Mouse (Mus musculus): ENCODE measurements around the gene Cdh4. TPM values are rescaled to one million over a fixed set of nuclear protein-coding genes. Genes with fewer than 3 reads are reported as not detected.
A peak's percentile ranks its signal among the peaks of the same experiment; 100 is the strongest.

Gene Cdh4
- polyA plus RNA-seq, 1 experiment from 2014 or later, result 3.2 TPM

- H3K27me3 ChIP-seq (ENCODE audit: control insufficient read depth, insufficient read depth, low read length), result no peaks in the 10 kb centered on the region
- no peak overlapping the region for H3K27ac ChIP-seq (replicated peaks; ENCODE audit: low read depth, low read length)
- H3K9ac ChIP-seq (ENCODE audit: low read length), result no peak overlapping the region
- no peaks in the 10 kb centered on the region for H3K36me3 ChIP-seq (ENCODE audit: control insufficient read depth, insufficient read depth, low read length)
- no peak for DNase-seq (ENCODE audit: low spot score)
- WGBS, result 88% methylated on average over 10 of the region's 10 CpGs
- no peaks in the 10 kb centered on the region for H3K9me3 ChIP-seq (ENCODE audit: control insufficient read depth, low read length)
- no peak overlapping the region for H3K4me3 ChIP-seq (ENCODE audit: low read depth, low read length)
- H3K4me1 ChIP-seq (ENCODE audit: control insufficient read depth, insufficient read depth, low read length), result no peaks in the 10 kb centered on the region
- no peak overlapping the region for H3K4me2 ChIP-seq (ENCODE audit: low read depth, severe bottlenecking)
- ATAC-seq (ENCODE audit: insufficient number of reproducible peaks, low FRiP score, low TSS enrichment, low read depth), result no peak
These were observed 39.1 kb downstream of the Cdh4 start for GRCm38 (mm10) chr2:179481363-179481762.

GRCm38 (mm10) chr2:179488526-179489139, 46.4 kb downstream of the Cdh4 start:
- Histone ChIP-seq H3K27me3 (ENCODE audit: control insufficient read depth, insufficient read depth, low read length) (no peaks in the 10 kb centered on the region), H3K4me2 (ENCODE audit: low read depth, severe bottlenecking) (no peak overlapping the region), H3K4me3 (ENCODE audit: low read depth, low read length) (no peak overlapping the region), H3K36me3 (ENCODE audit: control insufficient read depth, insufficient read depth, low read length) (no peaks in the 10 kb centered on the region), H3K4me1 (ENCODE audit: control insufficient read depth, insufficient read depth, low read length) (peaks cover 3% of the 10 kb centered on the region; the same call in 1 of the 2 replicates), H3K27ac (replicated peaks; ENCODE audit: low read depth, low read length) (no peak overlapping the region), H3K9me3 (ENCODE audit: control insufficient read depth, low read length) (no peaks in the 10 kb centered on the region), H3K9ac (ENCODE audit: low read length) (no peak overlapping the region)
- ATAC-seq (ENCODE audit: insufficient number of reproducible peaks, low FRiP score, low TSS enrichment, low read depth), result peak; percentile 24; the same call in 1 of the 2 replicates
- 71% methylated on average over 21 of the region's 21 CpGs for WGBS
- peak; percentile 25 for DNase-seq (ENCODE audit: low spot score)

GRCm38 (mm10) chr2:179491891-179492290, 49.7 kb downstream of the Cdh4 start:
- Histone ChIP-seq H3K4me2 (ENCODE audit: low read depth, severe bottlenecking) (no peak overlapping the region), H3K27ac (replicated peaks; ENCODE audit: low read depth, low read length) (no peak overlapping the region), H3K36me3 (ENCODE audit: control insufficient read depth, insufficient read depth, low read length) (no peaks in the 10 kb centered on the region), H3K27me3 (ENCODE audit: control insufficient read depth, insufficient read depth, low read length) (no peaks in the 10 kb centered on the region), H3K4me3 (ENCODE audit: low read depth, low read length) (no peak overlapping the region), H3K4me1 (ENCODE audit: control insufficient read depth, insufficient read depth, low read length) (peaks cover 3% of the 10 kb centered on the region; the same call in 1 of the 2 replicates), H3K9me3 (ENCODE audit: control insufficient read depth, low read length) (no peaks in the 10 kb centered on the region), H3K9ac (ENCODE audit: low read length) (no peak overlapping the region)
- ATAC-seq (ENCODE audit: insufficient number of reproducible peaks, low FRiP score, low TSS enrichment, low read depth) (no peak), DNase-seq (ENCODE audit: low spot score) (no peak)
- 60% methylated on average over 11 of the region's 11 CpGs for WGBS

- Histone ChIP-seq H3K4me2 (ENCODE audit: low read depth, severe bottlenecking) (no peak overlapping the region), H3K36me3 (ENCODE audit: control insufficient read depth, insufficient read depth, low read length) (no peaks in the 10 kb centered on the region), H3K9ac (ENCODE audit: low read length) (no peak overlapping the region), H3K4me3 (ENCODE audit: low read depth, low read length) (no peak overlapping the region), H3K9me3 (ENCODE audit: control insufficient read depth, low read length) (no peaks in the 10 kb centered on the region), H3K27ac (replicated peaks; ENCODE audit: low read depth, low read length) (no peak overlapping the region), H3K27me3 (ENCODE audit: control insufficient read depth, insufficient read depth, low read length) (no peaks in the 10 kb centered on the region), H3K4me1 (ENCODE audit: control insufficient read depth, insufficient read depth, low read length) (no peaks in the 10 kb centered on the region)
- DNase-seq (ENCODE audit: low spot score) (no peak), ATAC-seq (ENCODE audit: insufficient number of reproducible peaks, low FRiP score, low TSS enrichment, low read depth) (no peak)
- WGBS, result 93% methylated on average over 1 of the region's 1 CpGs
These were observed 52.0 kb downstream of the Cdh4 start for GRCm38 (mm10) chr2:179494276-179494675.

GRCm38 (mm10) chr2:179510439-179510838, 68.2 kb downstream of the Cdh4 start:
- no peak overlapping the region for H3K4me3 ChIP-seq (ENCODE audit: low read depth, low read length)
- no peak overlapping the region for H3K9ac ChIP-seq (ENCODE audit: low read length)
- H3K36me3 ChIP-seq (ENCODE audit: control insufficient read depth, insufficient read depth, low read length), result no peaks in the 10 kb centered on the region
- no peaks in the 10 kb centered on the region for H3K4me1 ChIP-seq (ENCODE audit: control insufficient read depth, insufficient read depth, low read length)
- 89% methylated on average over 16 of the region's 16 CpGs for WGBS
- DNase-seq (ENCODE audit: low spot score), result no peak
- no peak for ATAC-seq (ENCODE audit: insufficient number of reproducible peaks, low FRiP score, low TSS enrichment, low read depth)
- no peak overlapping the region for H3K27ac ChIP-seq (replicated peaks; ENCODE audit: low read depth, low read length)
- no peaks in the 10 kb centered on the region for H3K9me3 ChIP-seq (ENCODE audit: control insufficient read depth, low read length)
- no peaks in the 10 kb centered on the region for H3K27me3 ChIP-seq (ENCODE audit: control insufficient read depth, insufficient read depth, low read length)
- H3K4me2 ChIP-seq (ENCODE audit: low read depth, severe bottlenecking), result no peak overlapping the region

- H3K36me3 ChIP-seq (ENCODE audit: control insufficient read depth, insufficient read depth, low read length), result no peaks in the 10 kb centered on the region
- H3K4me3 ChIP-seq (ENCODE audit: low read depth, low read length), result no peak overlapping the region
- H3K9ac ChIP-seq (ENCODE audit: low read length), result no peak overlapping the region
- DNase-seq (ENCODE audit: low spot score), result no peak
- no peak overlapping the region for H3K27ac ChIP-seq (replicated peaks; ENCODE audit: low read depth, low read length)
- peaks cover 23% of the 10 kb centered on the region for H3K4me1 ChIP-seq (ENCODE audit: control insufficient read depth, insufficient read depth, low read length)
- H3K4me2 ChIP-seq (ENCODE audit: low read depth, severe bottlenecking), result no peak overlapping the region
- WGBS, result 51% methylated on average over 9 of the region's 9 CpGs
- H3K9me3 ChIP-seq (ENCODE audit: control insufficient read depth, low read length), result no peaks in the 10 kb centered on the region
- no peaks in the 10 kb centered on the region for H3K27me3 ChIP-seq (ENCODE audit: control insufficient read depth, insufficient read depth, low read length)
- ATAC-seq (ENCODE audit: insufficient number of reproducible peaks, low FRiP score, low TSS enrichment, low read depth), result no peak
These were observed 74.3 kb downstream of the Cdh4 start for GRCm38 (mm10) chr2:179516559-179516958.

- Histone ChIP-seq H3K4me1 (ENCODE audit: control insufficient read depth, insufficient read depth, low read length) (peaks cover 36% of the 10 kb centered on the region), H3K27me3 (ENCODE audit: control insufficient read depth, insufficient read depth, low read length) (no peaks in the 10 kb centered on the region), H3K27ac (replicated peaks; ENCODE audit: low read depth, low read length) (no peak overlapping the region), H3K4me2 (ENCODE audit: low read depth, severe bottlenecking) (no peak overlapping the region), H3K4me3 (ENCODE audit: low read depth, low read length) (no peak overlapping the region), H3K9me3 (ENCODE audit: control insufficient read depth, low read length) (no peaks in the 10 kb centered on the region), H3K9ac (ENCODE audit: low read length) (no peak overlapping the region), H3K36me3 (ENCODE audit: control insufficient read depth, insufficient read depth, low read length) (no peaks in the 10 kb centered on the region)
- 40% methylated on average over 14 of the region's 14 CpGs for WGBS
- DNase-seq (ENCODE audit: low spot score), result no peak
- no peak for ATAC-seq (ENCODE audit: insufficient number of reproducible peaks, low FRiP score, low TSS enrichment, low read depth)
These were observed 76.3 kb downstream of the Cdh4 start for GRCm38 (mm10) chr2:179518456-179519032.

- Histone ChIP-seq H3K9ac (ENCODE audit: low read length) (no peak overlapping the region), H3K9me3 (ENCODE audit: control insufficient read depth, low read length) (no peaks in the 10 kb centered on the region), H3K4me2 (ENCODE audit: low read depth, severe bottlenecking) (no peak overlapping the region), H3K36me3 (ENCODE audit: control insufficient read depth, insufficient read depth, low read length) (no peaks in the 10 kb centered on the region), H3K27me3 (ENCODE audit: control insufficient read depth, insufficient read depth, low read length) (no peaks in the 10 kb centered on the region), H3K4me3 (ENCODE audit: low read depth, low read length) (no peak overlapping the region), H3K27ac (replicated peaks; ENCODE audit: low read depth, low read length) (no peak overlapping the region), H3K4me1 (ENCODE audit: control insufficient read depth, insufficient read depth, low read length) (peaks cover 36% of the 10 kb centered on the region)
- 88% methylated on average over 7 of the region's 7 CpGs for WGBS
- no peak for ATAC-seq (ENCODE audit: insufficient number of reproducible peaks, low FRiP score, low TSS enrichment, low read depth)
- no peak for DNase-seq (ENCODE audit: low spot score)
These were observed 76.9 kb downstream of the Cdh4 start for GRCm38 (mm10) chr2:179519161-179519560.

- H3K4me3 ChIP-seq (ENCODE audit: low read depth, low read length), result no peak overlapping the region
- 64% methylated on average over 7 of the region's 7 CpGs for WGBS
- no peak overlapping the region for H3K9ac ChIP-seq (ENCODE audit: low read length)
- H3K4me2 ChIP-seq (ENCODE audit: low read depth, severe bottlenecking), result no peak overlapping the region
- no peaks in the 10 kb centered on the region for H3K9me3 ChIP-seq (ENCODE audit: control insufficient read depth, low read length)
- H3K27ac ChIP-seq (replicated peaks; ENCODE audit: low read depth, low read length), result no peak overlapping the region
- H3K27me3 ChIP-seq (ENCODE audit: control insufficient read depth, insufficient read depth, low read length), result no peaks in the 10 kb centered on the region
- no peaks in the 10 kb centered on the region for H3K36me3 ChIP-seq (ENCODE audit: control insufficient read depth, insufficient read depth, low read length)
- peaks cover 36% of the 10 kb centered on the region for H3K4me1 ChIP-seq (ENCODE audit: control insufficient read depth, insufficient read depth, low read length)
- ATAC-seq (ENCODE audit: insufficient number of reproducible peaks, low FRiP score, low TSS enrichment, low read depth) (no peak), DNase-seq (ENCODE audit: low spot score) (no peak)
These were observed 77.7 kb downstream of the Cdh4 start for GRCm38 (mm10) chr2:179519931-179520330.

All from limb, embryonic 11.5 days (tissue).